Mouse (Mus musculus): ENCODE data around the gene 2610318N02Rik.

DNA sequence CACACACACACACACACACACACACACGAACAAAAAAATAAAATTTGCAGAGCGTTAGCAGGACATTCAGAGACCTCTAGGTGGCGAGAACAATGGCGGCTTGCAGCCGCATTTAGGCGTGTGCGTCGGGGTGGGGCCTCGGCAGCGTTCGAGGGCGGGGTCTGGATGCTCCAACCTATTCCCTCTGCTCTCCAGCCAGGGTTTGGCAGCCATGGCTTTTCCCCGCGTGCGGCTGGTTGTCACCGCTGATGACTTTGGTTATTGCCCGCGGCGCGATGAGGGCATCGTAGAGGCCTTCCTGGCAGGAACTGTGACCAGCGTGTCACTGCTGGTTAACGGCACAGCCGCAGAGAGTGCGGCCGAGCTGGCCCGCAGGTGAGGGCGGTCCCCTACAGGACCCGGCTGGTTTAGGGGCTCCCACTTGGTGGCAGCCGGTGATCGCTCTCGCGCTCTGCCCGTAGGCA, 21.8 kb upstream of the 2610318N02Rik start, which contains the start of gene Ccdc116:
- TF ChIP-seq CTCF (IDR thresholded peaks at IDR 0.05; ENCODE audit: low read depth, low read length): peak; percentile 41
- 0 out of 2 replicates have a peak, but pooled peaks have one; percentile 33 for TF ChIP-seq EP300 (IDR thresholded peaks at IDR 0.05; ENCODE audit: insufficient read depth, low read depth, low read length)
- peak; percentile 61 for TF ChIP-seq POLR2A (IDR thresholded peaks at IDR 0.05; ENCODE audit: insufficient read depth, low read length)
